8 mouse cellular contexts compared by ENCODE assay signal in the genomic region with DNA sequence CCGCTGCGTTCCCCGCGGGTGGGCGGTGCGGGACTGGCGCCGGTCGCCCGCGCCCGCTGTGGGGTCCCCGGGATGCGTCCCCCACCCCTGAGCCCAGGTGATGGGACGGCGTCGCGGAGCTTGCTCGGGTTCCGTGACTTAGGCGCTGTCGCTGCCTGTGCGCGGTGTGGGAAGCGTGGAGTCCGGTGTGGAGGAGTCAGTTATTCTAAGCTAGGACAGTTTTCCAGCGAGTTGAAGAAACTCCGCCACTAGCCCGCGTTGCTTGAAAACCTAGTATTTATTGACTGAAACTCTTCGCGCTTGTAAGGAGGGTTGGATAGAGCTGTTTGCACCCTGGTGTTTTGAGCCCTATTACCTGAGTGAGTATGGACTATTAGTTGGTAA. TPM values are rescaled to one million over a fixed set of nuclear protein-coding genes. Genes with fewer than 3 reads are reported as not detected.
DNase-seq lines count a peak whose midpoint lies in the region; ATAC-seq and TF ChIP-seq lines count a peak whose summit lies in the region.

No protein-coding gene starts in this region.

- TF ChIP-seq POLR2A in embryonic fibroblast, embryonic 13.5 days (IDR thresholded peaks at IDR 0.05; ENCODE audit: low read depth, low read length) = no peak

- no peaks in the 10 kb centered on the region for H3K9me3 ChIP-seq in limb, embryonic 13.5 days

- no peak for TF ChIP-seq CTCF in embryonic fibroblast, embryonic 13.5 days (IDR thresholded peaks at IDR 0.05; ENCODE audit: borderline replicate concordance, insufficient read depth, low read length)

- peak overlapping the region; percentile 66 for H3K4me2 ChIP-seq in limb, embryonic 13.5 days (replicated peaks)

- H3K4me3 ChIP-seq in embryonic fibroblast, embryonic 13.5 days (ENCODE audit: insufficient read depth, low read length) = peak overlapping the region; percentile 82
- H3K4me3 ChIP-seq in limb, embryonic 13.5 days = peak overlapping the region; percentile 86

- H3K27ac ChIP-seq in embryonic fibroblast, embryonic 13.5 days (ENCODE audit: insufficient read depth, low read length) = no peak overlapping the region
- peak overlapping the region; percentile 59 for H3K27ac ChIP-seq in limb, embryonic 13.5 days

- H3K27me3 ChIP-seq in limb, embryonic 13.5 days = no peaks in the 10 kb centered on the region

- peak; percentile 21; the same call in 1 of the 2 replicates for ATAC-seq in limb, embryonic 13.5 days (ENCODE audit: low FRiP score, low read depth)

- H3K9ac ChIP-seq in limb, embryonic 13.5 days = peak overlapping the region; percentile 84

- DNase-seq in layer of hippocampus, adult 11-12 months (ENCODE audit: low spot score) = peak; percentile 12
- DNase-seq in layer of hippocampus, postnatal 10 days (ENCODE audit: low spot score in 2 of 2) = no peak
- peak; percentile 58 for DNase-seq in MN1 (ENCODE audit: low spot score)
- DNase-seq in c-Kit-positive CD71-positive TER-119-positive erythroid progenitor cells, embryonic 14.5 days (ENCODE audit: low spot score) = no peak
- DNase-seq in layer of hippocampus, postnatal 14 days (ENCODE audit: low spot score in 2 of 2) = no peak
- no peak for DNase-seq in kidney, postnatal 14 days

- WGBS in limb, embryonic 13.5 days = 0% methylated on average over 32 of the region's 32 CpGs

- H3K4me1 ChIP-seq in embryonic fibroblast, embryonic 13.5 days (ENCODE audit: control insufficient read depth, insufficient read depth, low read length) = no peaks in the 10 kb centered on the region
- H3K4me1 ChIP-seq in limb, embryonic 13.5 days = peaks cover 20% of the 10 kb centered on the region

- no peaks in the 10 kb centered on the region for H3K36me3 ChIP-seq in limb, embryonic 13.5 days

RNA-seq across cellular contexts. Expression of a gene that starts 0.6 kb away (rescaled TPM):
- 1 to 10 TPM; 8.5 to 8.9 TPM for total RNA-seq in layer of hippocampus, postnatal 10 days (2021)
- 4.8 and 6.0 TPM in 2 replicates for polyA plus RNA-seq in embryonic fibroblast, embryonic 13.5 days (2011; ENCODE audit: insufficient read length, low read depth, missing spikeins)
- polyA plus RNA-seq in limb, embryonic 13.5 days (2015; fragmentation: Nextera tagmentation; extraction: Ambion mirVana) = 3.3 and 4.0 TPM in 2 replicates
- 10 to 100 TPM in 1 of 2 experiments, 1 to 10 TPM in 1; 9.7 to 10.7 TPM for total RNA-seq in layer of hippocampus, postnatal 14 days (2021)

RNA-seq across cellular contexts. Expression of a gene that starts 0.8 kb away (rescaled TPM):
- 10 to 100 TPM; 78.5 to 94.9 TPM for total RNA-seq in layer of hippocampus, postnatal 10 days (2021)
- polyA plus RNA-seq in embryonic fibroblast, embryonic 13.5 days (2011; ENCODE audit: insufficient read length, low read depth, missing spikeins) = 27.5 and 32.2 TPM in 2 replicates
- polyA plus RNA-seq in limb, embryonic 13.5 days (2015; fragmentation: Nextera tagmentation; extraction: Ambion mirVana) = 25.7 and 28.0 TPM in 2 replicates
- 10 to 100 TPM; 77.1 to 77.9 TPM for total RNA-seq in layer of hippocampus, postnatal 14 days (2021)

Comparison
In these comparisons a context has a peak if more than half of its experiments do, and no peak if none do; other contexts are left out.
1. DNase-seq: peak in layer of hippocampus, adult 11-12 months (single experiment) and MN1 (single experiment); none in layer of hippocampus, postnatal 10 days (0 of 2), c-Kit-positive CD71-positive TER-119-positive erythroid progenitor cells, embryonic 14.5 days (single experiment), layer of hippocampus, postnatal 14 days (0 of 2) and kidney, postnatal 14 days (single experiment).